Mouse (Mus musculus) heart, adult 9 months (tissue): ENCODE data around the gene Cerkl.
A peak's percentile ranks its signal among the peaks of the same experiment; 100 is the strongest.

Experiments
- DNase-seq, 2 experiments: peaks; one replicate each; pipeline ENCODE4 v3.0.0; 2022; ENCODE audit warnings: low spot score in 2 of 2

The Cerkl gene

DNA sequence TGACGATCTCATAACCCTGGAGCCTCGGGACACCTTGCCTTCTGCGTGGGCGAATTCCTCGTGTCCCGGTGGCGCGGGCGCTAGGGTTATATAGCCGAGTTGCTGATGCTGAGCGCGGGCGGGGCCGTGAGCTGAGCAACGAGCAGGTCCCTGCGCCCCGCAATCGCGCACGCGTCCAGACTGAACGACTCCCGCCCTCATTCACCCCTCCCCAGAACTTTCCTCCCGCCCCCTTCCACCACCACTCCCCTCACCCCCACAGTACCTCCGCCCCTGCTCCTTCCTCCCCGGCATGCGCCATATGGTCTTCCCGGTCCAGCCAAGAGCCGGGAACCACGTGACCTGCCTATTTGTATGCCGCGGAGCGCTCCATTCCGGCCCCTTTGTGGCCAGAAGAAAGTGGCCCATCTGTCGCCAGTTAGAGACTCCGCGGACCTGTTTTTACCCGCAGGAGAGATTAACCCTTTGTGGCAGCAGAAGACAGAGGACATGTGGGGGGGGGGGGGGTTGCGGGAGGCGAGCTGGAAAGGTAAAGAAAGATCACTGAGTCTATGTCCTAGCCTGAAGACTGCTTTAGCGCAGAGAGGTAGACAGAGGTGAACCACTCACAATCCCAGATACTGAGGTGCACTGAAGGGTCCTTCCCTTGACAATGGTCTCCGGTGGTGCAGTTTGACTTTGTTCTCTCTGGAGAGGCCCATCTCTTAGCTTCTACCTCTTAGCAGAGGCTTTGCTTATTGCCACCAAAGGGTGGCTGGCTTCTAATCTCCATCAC lies at the start of gene Cerkl, which contains the start of gene Neurod1:
TSS of gene Cerkl (minus strand) at position 211 of the 775 bp plus-strand sequence.
TSS of gene Neurod1 (minus strand) at position 177 of the 775 bp plus-strand sequence.
- no peak for DNase-seq

DNA sequence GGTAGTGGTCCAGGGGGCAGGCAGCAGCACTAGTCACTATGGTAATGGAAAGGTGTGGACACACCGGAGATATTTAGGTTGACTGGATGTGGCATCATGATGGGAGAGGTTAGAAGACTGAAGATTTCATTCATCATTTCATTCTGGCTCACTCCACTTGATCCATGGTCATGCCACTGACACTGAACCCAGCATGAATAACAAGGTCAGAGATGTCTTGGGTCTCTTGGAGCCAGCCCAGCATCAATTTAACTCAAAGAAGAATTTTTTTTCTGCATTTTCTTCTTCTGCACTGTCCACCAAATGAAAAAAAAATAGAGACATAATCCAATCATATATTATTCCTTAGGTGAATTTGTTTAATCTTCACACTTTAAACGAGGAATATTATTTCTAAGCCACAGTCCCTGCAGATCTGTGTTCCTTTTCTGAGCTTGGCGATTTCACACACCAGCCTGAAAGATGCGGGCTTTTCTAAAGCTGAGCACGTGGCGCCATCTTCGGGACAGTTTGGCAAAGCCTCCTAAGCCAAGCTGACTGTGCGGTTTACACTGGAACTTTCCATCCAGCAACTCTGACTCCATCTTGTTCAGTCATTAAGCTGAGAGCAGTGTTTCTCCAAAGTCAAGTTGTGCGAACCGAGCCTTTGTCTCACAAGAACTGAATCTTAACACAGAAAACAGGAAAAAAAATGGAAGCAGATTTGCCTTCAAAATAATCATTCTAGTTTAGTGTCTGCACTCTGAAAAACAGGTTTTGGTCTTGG lies 42.6 kb upstream of the Cerkl start:
- DNase-seq, result peak; percentile 13 to 27

DNA sequence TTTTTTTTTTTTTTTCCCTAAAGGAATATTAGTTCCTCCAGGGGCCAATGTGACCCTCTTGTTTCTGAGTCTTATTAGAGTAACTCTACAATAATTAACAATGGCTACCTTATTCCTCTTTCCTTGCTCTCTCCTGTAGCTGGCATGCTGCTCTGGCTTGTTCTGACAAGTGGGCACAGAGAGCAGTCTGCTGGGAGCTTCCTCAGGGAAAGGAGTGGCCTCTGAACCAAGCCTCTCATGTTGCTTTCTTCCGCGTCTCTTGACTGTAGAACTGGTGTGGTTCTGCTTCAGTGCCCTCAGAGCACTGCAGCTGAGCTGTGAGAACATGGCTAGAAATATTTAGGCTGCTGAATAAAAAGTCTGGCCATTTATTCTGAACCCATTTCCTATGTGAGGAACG lies 28.5 kb upstream of the Cerkl start:
- DNase-seq, result no peak

DNA sequence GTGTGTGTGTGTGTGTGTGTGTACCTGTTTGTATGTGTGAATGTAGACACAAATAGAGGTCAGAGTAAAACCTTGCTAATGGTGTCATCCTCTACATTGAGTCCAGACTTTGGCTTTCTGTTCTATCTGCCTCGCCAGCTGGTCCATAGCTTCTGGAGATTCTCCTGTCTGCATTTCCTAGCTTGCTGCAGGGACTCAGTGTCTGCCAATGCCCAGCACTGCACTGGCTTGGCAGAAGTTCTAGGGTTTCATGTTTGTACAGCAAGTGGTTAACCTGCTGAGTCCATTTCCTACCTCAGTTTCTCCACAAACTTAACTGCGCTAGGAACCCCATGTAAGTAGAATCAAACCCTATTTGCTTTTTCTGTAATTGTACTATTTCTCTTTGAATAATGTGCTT lies 25.9 kb upstream of the Cerkl start:
- no peak for DNase-seq

DNA sequence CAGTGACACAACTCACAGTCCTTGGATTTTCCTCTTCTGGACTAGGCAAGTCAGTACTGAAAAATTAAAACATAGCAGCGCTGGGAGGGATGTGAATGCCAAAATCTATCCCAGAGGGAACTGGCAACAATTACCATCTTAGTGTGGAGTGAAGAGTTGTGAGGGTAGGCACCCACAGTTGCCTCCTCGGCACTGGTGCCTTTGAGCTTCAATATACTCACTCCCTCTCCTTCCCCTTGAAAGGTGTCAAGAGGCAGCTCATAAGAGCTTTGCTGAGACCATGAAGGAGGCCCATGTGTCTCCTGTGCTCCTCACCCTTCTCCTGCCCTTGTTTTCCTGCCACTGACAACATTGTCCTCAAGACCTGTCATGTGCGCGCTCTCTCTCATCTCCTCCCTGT lies 5.8 kb upstream of the Cerkl start:
- DNase-seq, result no peak

DNA sequence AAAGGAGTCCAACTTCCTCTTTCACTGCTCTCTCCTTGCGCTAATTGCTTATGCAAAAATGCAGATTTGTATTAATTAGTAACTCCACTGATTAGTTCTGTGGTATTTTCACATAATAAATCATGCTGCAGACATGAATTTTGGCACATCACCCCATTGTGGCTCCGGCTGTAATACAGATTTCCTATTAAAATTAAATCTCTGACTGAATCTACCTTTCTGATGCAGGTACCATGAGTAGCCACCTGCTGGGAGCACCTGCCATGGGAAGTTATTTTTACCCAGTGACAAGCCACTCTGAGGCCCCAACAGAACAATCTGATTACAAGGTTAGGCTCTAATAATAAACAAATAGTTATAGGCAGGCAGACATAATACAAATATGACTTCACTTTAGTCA lies 5.3 kb upstream of the Cerkl start:
- no peak for DNase-seq

DNA sequence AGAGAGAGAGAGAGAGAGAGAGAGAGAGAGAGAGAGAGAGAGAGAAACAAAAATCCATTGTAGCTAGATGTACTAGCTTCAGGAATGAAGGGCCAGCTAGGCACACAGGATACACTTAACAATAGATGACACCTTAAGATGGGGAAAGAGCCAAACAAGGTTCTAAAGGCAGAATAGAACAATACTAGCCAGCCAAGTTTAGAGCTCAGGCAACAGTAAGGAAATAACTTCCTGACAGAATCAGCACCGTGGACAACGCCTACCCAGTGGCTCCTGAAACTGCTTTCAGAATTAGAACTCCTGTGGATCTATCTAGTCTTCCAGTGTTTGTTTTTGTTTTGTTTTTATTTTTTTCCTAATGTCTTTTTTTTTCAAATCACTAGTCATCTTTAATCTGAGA lies 4.0 kb upstream of the Cerkl start:
- DNase-seq, result no peak

DNA sequence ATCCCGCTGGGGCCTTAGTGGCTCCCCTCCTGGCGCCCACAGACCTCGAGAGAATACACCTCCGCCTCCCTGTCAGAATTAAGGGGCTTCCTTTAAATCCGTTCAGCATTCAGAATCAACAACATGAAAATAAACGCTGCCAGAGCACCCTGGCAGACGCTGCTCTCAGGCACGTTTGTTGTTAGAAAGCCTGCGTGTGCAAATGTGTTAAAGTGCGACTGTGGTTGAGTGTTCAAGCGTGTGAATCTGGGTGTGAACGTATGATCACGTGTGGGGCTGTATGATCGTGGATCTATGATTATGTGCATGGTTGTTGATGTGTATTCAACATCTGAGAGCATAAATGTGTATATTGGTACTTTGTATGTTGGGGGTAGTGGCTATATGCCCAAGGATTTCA lies 3.5 kb upstream of the Cerkl start:
- DNase-seq, result no peak

DNA sequence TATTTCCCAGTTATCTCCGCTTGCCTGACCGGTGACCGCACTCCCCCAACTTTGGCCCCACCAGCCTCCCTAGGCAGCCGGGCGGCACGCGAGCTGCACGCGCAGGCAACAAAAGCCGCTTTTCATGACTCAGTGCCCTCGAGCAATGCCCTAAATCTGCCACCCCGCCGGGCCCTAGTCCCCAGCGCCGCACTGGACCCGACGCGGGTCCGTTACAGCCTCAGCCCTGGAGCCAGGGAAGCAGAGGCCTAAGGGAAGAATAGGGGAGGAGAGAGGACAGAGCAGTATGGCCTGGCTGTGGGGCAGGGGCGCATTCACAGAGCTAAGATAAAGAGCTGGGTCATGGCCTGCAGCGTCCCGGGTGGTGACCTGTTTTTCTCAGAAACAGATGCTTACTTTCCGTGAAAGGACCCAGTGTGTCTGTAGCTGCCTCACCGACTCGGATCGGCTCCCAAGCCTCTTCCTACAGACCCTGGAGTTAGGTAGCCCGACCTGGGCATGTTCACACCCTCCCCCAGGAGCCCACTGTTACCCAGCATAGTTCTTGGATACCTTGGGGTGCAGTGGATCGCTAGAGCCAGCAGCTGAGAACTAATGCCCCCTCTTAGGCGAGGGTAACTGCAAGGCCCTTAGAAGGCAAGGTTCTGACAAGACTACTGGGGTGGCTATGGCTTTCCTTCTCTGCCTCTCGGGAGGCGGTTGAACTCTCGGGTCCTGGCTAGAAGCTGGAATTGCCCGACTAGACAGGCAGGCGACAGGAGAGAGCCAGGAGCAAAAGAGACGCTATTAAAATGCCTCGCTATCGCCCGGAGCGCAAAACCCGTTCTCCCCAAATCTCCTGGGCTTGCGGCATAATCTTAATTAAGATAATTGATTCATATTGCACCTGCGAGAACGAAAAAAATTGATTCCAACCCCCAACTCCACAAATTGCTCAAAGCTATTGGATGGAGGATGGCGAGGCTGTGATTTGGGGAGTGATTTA lies 2.8 kb upstream of the Cerkl start:
- no peak for DNase-seq

DNA sequence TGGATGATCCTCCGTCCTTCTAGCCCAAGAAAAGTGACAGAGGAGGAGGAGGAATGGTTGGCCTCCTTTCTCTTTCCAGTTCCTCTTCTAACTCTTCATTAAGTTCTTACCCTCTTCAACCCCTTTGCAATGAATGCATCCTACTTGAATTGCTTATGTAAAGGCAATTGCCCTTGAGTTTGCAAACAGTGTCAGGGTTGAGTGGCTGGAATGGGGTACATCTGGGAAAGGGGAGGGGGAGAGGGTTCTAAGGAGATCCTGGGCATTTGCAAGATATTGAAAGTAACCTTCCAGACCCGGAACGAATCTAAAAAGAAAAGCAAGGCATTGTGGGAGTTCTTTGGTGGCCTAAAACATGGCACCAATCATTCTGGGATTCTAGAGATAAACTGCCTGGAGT lies 1.3 kb upstream of the Cerkl start:
- DNase-seq, result no peak

DNA sequence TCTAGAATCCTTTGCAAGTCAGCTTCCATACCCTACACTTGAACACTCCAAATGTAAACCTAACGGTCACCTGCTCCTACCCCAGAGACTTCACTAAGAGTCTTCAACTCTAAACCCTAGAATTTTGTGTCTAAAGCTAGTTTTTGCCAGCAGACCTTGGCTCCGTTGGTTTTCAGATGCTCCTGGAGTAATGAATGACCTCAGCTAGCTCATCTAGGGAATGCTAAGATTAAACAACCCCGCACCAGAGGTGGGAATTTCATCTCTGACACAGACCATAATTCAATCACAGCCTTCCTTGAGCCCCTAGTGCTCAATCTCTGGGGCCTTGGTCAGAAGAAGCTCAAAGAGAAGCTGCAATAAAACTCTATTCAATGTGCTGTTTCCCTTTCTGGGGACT lies 849 bp upstream of the Cerkl start:
- DNase-seq, result no peak

DNA sequence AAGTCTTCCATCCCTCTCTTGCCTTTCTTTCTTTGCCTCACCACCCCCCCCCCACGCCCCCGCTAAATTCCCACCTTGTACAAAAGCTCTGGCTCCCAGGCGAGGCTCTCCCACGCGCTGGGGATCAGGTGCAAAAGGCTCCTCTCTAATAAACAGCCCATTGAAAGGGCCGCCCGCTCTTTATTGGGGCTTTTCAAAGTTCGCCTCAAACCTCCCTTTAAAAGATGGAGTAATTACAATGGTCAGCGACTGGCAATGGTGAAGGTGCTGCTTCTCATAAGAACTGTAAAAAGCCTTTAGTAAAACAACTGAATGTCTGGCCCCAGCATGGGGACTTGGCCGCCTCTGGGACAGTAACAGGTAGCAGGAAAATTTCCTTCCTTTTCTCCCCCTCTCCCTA lies 939 bp downstream of the Cerkl start:
- DNase-seq, result no peak

DNA sequence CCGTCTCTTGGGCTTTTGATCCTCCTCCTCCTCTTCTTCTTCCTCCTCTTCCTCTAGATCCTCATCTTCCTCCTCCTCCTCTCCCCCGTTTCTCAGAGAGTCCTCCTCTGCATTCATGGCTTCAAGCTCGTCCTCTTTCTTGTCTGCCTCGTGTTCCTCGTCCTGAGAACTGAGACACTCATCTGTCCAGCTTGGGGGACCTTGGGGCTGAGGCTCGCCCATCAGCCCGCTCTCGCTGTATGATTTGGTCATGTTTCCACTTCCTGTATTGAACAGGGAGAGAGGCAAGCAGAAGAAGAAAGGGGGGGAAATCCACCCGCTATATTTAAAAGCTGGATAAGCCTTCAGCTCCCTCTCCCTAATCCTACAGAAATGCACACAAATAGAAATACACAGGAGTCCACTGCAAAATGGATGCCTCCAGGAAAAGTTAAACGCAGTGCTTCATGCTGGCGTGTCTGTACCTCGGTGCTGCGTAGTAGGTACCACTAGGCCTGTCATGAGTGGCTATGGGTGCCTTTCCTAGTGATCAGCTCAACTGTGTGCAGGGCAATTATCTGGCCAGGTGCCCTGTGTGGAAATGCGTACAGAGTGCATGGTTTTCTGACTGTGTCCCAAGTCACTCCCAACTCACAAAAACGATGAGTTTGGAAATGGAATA lies 1.7 kb downstream of the Cerkl start:
- no peak for DNase-seq

DNA sequence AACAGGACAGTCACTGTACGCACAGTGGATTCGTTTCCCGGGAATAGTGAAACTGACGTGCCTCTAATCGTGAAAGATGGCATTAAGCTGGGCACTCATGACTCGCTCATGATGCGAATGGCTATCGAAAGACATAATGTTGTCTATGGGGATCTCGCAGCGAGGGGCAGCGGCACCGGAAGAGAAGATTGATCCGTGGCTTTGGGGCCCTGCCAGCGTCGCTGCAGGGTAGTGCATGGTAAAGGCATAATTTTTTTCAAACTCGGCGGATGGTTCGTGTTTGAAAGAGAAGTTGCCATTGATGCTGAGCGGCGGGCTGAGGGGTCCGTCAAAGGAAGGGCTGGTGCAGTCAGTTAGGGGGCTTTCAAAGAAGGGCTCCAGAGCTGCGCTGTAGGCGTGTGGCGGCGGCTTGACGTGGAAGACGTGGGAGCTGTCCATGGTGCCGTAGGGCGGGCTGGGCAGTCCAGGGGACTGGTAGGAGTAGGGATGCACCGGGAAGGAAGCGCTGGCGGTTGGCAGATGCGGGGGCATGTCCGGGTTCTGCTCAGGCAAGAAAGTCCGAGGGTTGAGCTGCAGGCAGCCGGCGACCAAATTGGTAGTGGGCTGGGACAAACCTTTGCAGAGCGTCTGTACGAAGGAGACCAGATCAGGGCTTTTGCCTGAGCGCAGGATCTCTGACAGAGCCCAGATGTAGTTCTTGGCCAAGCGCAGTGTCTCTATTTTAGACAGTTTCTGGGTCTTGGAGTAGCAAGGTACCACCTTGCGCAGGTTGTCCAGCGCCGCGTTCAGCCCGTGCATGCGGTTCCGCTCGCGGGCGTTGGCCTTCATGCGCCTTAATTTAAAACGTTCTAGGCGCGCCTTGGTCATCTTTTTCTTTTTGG lies 2.4 kb downstream of the Cerkl start:
- DNase-seq, result peak in 1 of 2 experiments; percentile 16

DNA sequence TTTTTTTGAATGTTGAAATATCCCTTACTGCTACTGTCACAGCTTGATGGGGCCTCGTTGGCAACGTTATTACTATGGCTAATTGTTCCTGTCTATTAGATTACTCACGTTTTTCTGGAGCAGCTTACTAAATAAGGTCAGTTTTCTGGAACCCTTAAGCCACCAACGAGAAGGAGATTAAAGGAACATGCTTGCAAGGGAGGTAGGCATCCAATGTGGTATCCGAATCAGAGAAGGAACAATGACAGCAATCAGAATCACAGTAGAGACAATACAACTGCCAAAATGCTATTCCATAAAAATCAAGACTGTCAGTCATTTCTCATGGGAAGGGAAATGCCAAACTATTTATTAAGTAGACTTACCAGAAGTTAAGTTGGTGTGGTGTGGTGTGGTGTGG lies 5.1 kb downstream of the Cerkl start:
- no peak for DNase-seq

DNA sequence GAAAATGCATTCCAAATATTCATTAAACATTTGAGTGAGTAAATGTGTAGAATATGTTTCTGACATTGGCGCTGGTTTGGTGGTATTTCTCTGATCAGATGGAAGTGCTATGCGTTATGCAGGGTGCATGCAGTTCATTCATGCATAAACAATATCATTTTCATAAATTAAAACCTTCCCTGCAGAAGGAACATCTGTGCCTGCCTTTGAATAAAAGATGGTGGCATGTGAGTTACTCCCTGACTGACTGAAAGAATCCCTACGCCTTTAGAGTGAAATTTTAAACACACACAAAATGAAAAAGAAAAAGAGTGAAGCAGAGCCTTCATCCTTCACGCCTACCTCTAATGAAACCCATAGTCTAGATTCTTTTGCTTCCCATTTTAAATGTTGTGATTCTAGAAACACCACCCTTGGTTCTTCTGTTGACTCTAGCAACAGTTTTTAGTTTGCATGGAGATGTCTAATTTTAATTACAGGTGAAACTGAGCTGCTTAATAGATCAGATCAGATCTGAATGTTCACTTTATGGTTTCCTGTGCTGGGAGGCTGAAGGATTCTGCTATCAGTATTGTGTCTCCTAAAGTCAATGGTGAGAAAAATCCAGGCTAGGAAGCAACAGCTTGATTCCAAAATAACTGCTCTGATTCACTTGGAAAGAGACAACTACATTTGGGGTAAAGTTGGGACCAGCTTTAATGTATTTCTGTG lies 5.7 kb downstream of the Cerkl start:
- DNase-seq, result no peak

DNA sequence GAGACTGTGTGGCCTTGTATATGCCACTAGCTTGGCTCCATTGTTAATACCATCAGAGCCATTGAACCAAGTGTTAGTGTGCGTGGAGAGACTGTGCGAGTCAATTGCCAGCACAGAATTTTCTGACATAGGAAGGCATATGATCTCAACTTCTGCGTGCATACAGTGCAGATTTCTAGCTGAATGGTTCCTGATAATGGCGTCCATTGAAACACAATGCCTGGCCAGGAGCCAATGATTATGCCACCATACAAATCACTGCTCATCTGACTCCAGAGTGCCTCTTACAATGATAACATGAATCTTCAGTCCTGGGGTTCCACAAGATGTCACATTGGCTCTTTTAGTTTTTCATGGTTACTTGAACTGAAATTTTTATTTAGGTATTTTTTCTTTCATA lies 7.2 kb downstream of the Cerkl start:
- no peak for DNase-seq

DNA sequence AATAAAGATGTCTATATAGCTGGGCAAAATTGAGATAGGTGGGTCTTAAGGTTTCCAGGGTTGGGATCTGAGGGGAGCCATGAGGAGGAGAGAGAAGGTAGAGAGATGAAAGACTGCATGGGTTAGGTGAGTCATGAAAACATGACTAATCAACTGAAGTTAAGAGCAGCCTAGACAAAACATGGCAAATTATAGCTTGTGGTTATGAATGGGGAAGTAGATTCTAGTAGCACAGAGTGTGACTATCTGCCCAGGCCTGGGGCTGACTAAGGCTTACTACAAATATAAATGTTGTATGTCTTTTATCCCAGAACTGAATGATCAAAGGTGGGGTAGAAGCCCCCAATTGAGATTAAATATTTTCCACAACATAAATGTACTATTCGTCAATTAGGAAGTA lies 9.4 kb downstream of the Cerkl start:
- no peak for DNase-seq

DNA sequence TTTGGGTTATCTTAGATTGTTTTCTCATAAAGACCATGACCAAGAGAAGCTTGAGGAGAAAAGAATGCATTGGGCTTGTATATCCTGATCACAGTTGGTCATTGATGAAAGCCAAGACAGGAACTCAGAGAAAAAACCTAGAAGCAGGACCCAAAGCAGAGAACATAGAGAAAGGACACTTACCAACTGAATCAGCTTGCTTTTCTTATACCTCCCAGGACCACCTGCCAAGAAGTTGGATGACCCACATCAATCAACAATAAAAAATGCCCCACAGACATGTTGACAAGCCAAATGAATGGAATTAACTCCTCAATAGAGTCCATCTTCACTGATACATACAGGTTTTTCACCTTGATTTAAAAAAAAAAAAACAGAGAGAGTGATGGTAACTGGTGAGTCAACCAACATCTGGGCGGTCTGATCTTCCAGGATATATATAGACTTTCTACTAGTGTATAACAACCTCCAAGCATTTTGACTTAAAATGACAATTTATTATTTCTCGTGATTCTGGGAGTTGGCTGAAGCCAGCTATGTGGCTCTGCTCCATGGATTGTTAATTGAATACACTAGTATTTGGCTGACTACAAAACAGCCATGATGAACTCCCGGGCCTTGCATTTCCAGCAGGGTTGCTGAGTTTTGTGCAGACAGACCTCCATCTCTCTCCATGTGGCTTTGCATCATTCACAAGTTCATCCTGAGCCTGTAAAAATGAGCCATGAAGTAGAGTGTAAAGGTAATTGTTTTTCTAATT lies 12.5 kb downstream of the Cerkl start:
- DNase-seq, result no peak
